ENCODE assay signal across 8 mouse cellular contexts in the genomic region with DNA sequence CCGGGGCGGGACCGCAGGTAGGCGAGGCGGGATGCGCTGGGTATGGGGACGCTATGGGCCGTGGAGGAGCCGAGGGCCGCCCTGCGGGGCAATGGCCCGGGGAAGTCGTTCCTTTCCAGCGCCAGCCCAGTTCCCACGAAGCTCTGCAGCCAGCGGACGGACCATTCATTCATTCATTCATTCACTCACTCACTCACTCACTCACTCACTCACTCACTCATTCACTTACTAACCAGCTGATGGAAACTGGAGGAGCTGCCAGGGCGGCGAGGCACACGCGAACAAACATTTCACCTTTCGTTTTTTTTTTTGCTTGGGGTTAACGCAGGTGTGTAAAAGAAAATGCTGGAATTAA. TPM values are rescaled to one million over a fixed set of nuclear protein-coding genes. Genes with fewer than 3 reads are reported as not detected.
DNase-seq lines count a peak whose midpoint lies in the region; ATAC-seq and TF ChIP-seq lines count a peak whose summit lies in the region.

No protein-coding gene starts in this region.

- ATAC-seq in lung, embryonic 16.5 days (ENCODE audit: low read depth) = no peak
- no peak for ATAC-seq in limb, embryonic 11.5 days (ENCODE audit: insufficient number of reproducible peaks, low FRiP score, low TSS enrichment, low read depth)

- no peak for DNase-seq in lung, adult 18-20 months
- no peak for DNase-seq in forebrain, embryonic 10.5 days (ENCODE audit: extremely low spot score, low spot score)
- no peak for DNase-seq in limb, embryonic 11.5 days (ENCODE audit: low spot score)
- DNase-seq in adrenal gland, adult (ENCODE audit: inconsistent age in 2 of 2, low spot score in 1 of 2) = no peak
- no peak for DNase-seq in layer of hippocampus, postnatal 36 days
- DNase-seq in left cerebral cortex, adult 8-10 months (ENCODE audit: low spot score in 2 of 2) = no peak

- H3K9me3 ChIP-seq in lung, embryonic 16.5 days (ENCODE audit: control insufficient read depth, low read length) = no peaks in the 10 kb centered on the region
- H3K9me3 ChIP-seq in forebrain, embryonic 10.5 days = no peaks in the 10 kb centered on the region
- no peaks in the 10 kb centered on the region for H3K9me3 ChIP-seq in limb, embryonic 11.5 days (ENCODE audit: control insufficient read depth, low read length)

- H3K27me3 ChIP-seq in lung, embryonic 16.5 days (ENCODE audit: control insufficient read depth, insufficient read depth, low read depth, low read length) = no peaks in the 10 kb centered on the region
- no peaks in the 10 kb centered on the region for H3K27me3 ChIP-seq in forebrain, embryonic 10.5 days (ENCODE audit: poor library complexity, severe bottlenecking)
- no peaks in the 10 kb centered on the region for H3K27me3 ChIP-seq in limb, embryonic 11.5 days (ENCODE audit: control insufficient read depth, insufficient read depth, low read length)

- H3K4me1 ChIP-seq in lung, embryonic 16.5 days (replicated peaks; ENCODE audit: control insufficient read depth, insufficient read depth, low read length) = peaks cover 10% of the 10 kb centered on the region
- peaks cover 30% of the 10 kb centered on the region for H3K4me1 ChIP-seq in forebrain, embryonic 10.5 days
- H3K4me1 ChIP-seq in limb, embryonic 11.5 days (ENCODE audit: control insufficient read depth, insufficient read depth, low read length) = peaks cover 5% of the 10 kb centered on the region; the same call in 1 of the 2 replicates
- peaks cover 5% of the 10 kb centered on the region; the same call in 1 of the 2 replicates for H3K4me1 ChIP-seq in olfactory bulb, adult 2 months (ENCODE audit: control insufficient read depth, insufficient read depth, low read length)

- TF ChIP-seq CTCF in olfactory bulb, adult 2 months (IDR thresholded peaks at IDR 0.05; ENCODE audit: insufficient read depth, low read depth, low read length) = no peak

- TF ChIP-seq POLR2A in olfactory bulb, adult 2 months (IDR thresholded peaks at IDR 0.05; ENCODE audit: insufficient read depth, low read depth, low read length) = no peak

- peak overlapping the region; percentile 87 for H3K9ac ChIP-seq in lung, embryonic 16.5 days (ENCODE audit: low read length)
- H3K9ac ChIP-seq in limb, embryonic 11.5 days (ENCODE audit: low read length) = peak overlapping the region; percentile 77

- H3K36me3 ChIP-seq in lung, embryonic 16.5 days (ENCODE audit: control insufficient read depth, insufficient read depth, low read length) = 0 out of 2 replicates have a peak, but pooled peaks cover 2% of the 10 kb centered on the region
- H3K36me3 ChIP-seq in forebrain, embryonic 10.5 days (replicated peaks) = peaks cover 38% of the 10 kb centered on the region
- no peaks in the 10 kb centered on the region for H3K36me3 ChIP-seq in limb, embryonic 11.5 days (ENCODE audit: control insufficient read depth, insufficient read depth, low read length)

- H3K4me2 ChIP-seq in lung, embryonic 16.5 days (ENCODE audit: low read depth, low read length) = peak overlapping the region; percentile 67
- peak overlapping the region; percentile 63 for H3K4me2 ChIP-seq in limb, embryonic 11.5 days (ENCODE audit: low read depth, severe bottlenecking)

- H3K27ac ChIP-seq in lung, embryonic 16.5 days (ENCODE audit: low read length) = no peak overlapping the region
- H3K27ac ChIP-seq in forebrain, embryonic 10.5 days = peak overlapping the region; percentile 93
- no peak overlapping the region for H3K27ac ChIP-seq in limb, embryonic 11.5 days (replicated peaks; ENCODE audit: low read depth, low read length)
- H3K27ac ChIP-seq in olfactory bulb, adult 2 months (ENCODE audit: insufficient read depth, low read depth, low read length) = no peak overlapping the region

- under 1% methylated on average over 21 of the region's 23 CpGs for WGBS in lung, embryonic 16.5 days
- 3% methylated on average over 23 of the region's 23 CpGs for WGBS in forebrain, embryonic 10.5 days
- WGBS in limb, embryonic 11.5 days = 2% methylated on average over 21 of the region's 23 CpGs
- 1% methylated on average over 23 of the region's 23 CpGs for WGBS in olfactory bulb, adult 2 months

- H3K4me3 ChIP-seq in lung, embryonic 16.5 days (ENCODE audit: low read length) = peak overlapping the region; percentile 87
- H3K4me3 ChIP-seq in forebrain, embryonic 10.5 days = peak overlapping the region; percentile 86
- peak overlapping the region; percentile 75 for H3K4me3 ChIP-seq in limb, embryonic 11.5 days (ENCODE audit: low read depth, low read length)
- peak overlapping the region; percentile 95 for H3K4me3 ChIP-seq in olfactory bulb, adult 2 months (ENCODE audit: insufficient read depth, low read depth, low read length)

RNA-seq across cellular contexts. Expression of a gene that starts 0.3 kb away (rescaled TPM):
- 91.2 and 110 TPM in 2 replicates for polyA plus RNA-seq in lung, embryonic 16.5 days (2015; fragmentation: Nextera tagmentation; extraction: Ambion mirVana)
- 136 and 142 TPM in 2 replicates for polyA plus RNA-seq in forebrain, embryonic 10.5 days (2016; fragmentation: Nextera tagmentation; extraction: Ambion mirVana)
- polyA plus RNA-seq in limb, embryonic 11.5 days (2014; fragmentation: Nextera tagmentation; extraction: Ambion mirVana) = 124 and 126 TPM in 2 replicates
- polyA plus RNA-seq in olfactory bulb, adult 2 months (2012; ENCODE audit: insufficient read depth, insufficient read length, low replicate concordance, missing spikeins) = not detected in 2 replicates
- total RNA-seq in layer of hippocampus, postnatal 36 days (2021) = 10 to 100 TPM; 48.7 to 51.1 TPM
- total RNA-seq in left cerebral cortex, adult 8-10 months (2022) = 10 to 100 TPM; 45.9 to 57.7 (median 51.2) TPM
